Mouse (Mus musculus) heart, embryonic 14.5 days (tissue): ENCODE measurements around the gene 6030408B16Rik. TPM values are rescaled to one million over a fixed set of nuclear protein-coding genes. Genes with fewer than 3 reads are reported as not detected.
A peak's percentile ranks its signal among the peaks of the same experiment; 100 is the strongest.

ENCODE experiments used
- ATAC-seq: fragments of 200-750 bp; cut with Nextera tagmentation; 2 replicates; pipeline ENCODE4 v1.8.0; 2017; ENCODE audit warnings: low read depth, moderate TSS enrichment; ENCODE audit not compliant: insufficient number of reproducible peaks, insufficient read depth, low FRiP score
- H3K27ac ChIP-seq, 2 experiments: fragments of 200-500 bp in 1 of 2; fragments of 300-500 bp in 1 of 2; sonication (generic) in 1 of 2; replicated peaks in 1 of 2; 2 replicates each; pipeline ENCODE4 v1.5.1; 2012 to 2014; ENCODE audit warnings: low read depth in 2 of 2, low read length in 2 of 2, control low read depth in 1 of 2, mild to moderate bottlenecking in 1 of 2, mixed read lengths in 1 of 2; ENCODE audit not compliant: control insufficient read depth in 1 of 2, insufficient read depth in 1 of 2
- H3K27me3 ChIP-seq: fragments of 300-500 bp; sonication (generic); 2 replicates; pipeline ENCODE4 v1.6.1; 2014; ENCODE audit warnings: mild to moderate bottlenecking, low read length, control low read depth; ENCODE audit not compliant: control insufficient read depth, insufficient read depth
- H3K36me3 ChIP-seq: fragments of 300-500 bp; sonication (generic); 2 replicates; pipeline ENCODE4 v1.6.1; 2014; ENCODE audit warnings: mild to moderate bottlenecking, control low read depth, low read length, mixed read lengths; ENCODE audit not compliant: control insufficient read depth, insufficient read depth
- H3K4me1 ChIP-seq, 2 experiments: fragments of 200-500 bp in 1 of 2; fragments of 300-500 bp in 1 of 2; sonication (generic) in 1 of 2; 2 replicates each; pipeline ENCODE4 v1.6.1; 2012 to 2014; ENCODE audit warnings: low read length in 2 of 2, control low read depth in 1 of 2, mixed read lengths in 1 of 2; ENCODE audit not compliant: control insufficient read depth in 2 of 2, insufficient read depth in 2 of 2
- H3K4me2 ChIP-seq: fragments of 300-500 bp; sonication (generic); 2 replicates; pipeline ENCODE4 v1.6.1; 2014; ENCODE audit warnings: mild to moderate bottlenecking, low read length
- H3K4me3 ChIP-seq, 2 experiments: fragments of 200-500 bp in 1 of 2; fragments of 300-500 bp in 1 of 2; sonication (generic) in 1 of 2; 2 replicates each; pipeline ENCODE4 v1.5.1; 2012 to 2014; ENCODE audit warnings: low read length in 2 of 2, mild to moderate bottlenecking in 2 of 2, control low read depth in 1 of 2, low read depth in 1 of 2, moderate library complexity in 1 of 2; ENCODE audit not compliant: control insufficient read depth in 1 of 2, insufficient read depth in 1 of 2
- H3K9ac ChIP-seq: fragments of 300-500 bp; sonication (generic); 2 replicates; pipeline ENCODE4 v1.6.1; 2014; ENCODE audit warnings: mild to moderate bottlenecking, low read length
- H3K9me3 ChIP-seq: fragments of 300-500 bp; sonication (generic); 2 replicates; pipeline ENCODE4 v1.6.1; 2016; ENCODE audit warnings: low read length, control low read depth; ENCODE audit not compliant: control insufficient read depth
- WGBS: fragments of 180-500 bp; shearing (Covaris S2); extraction: QIAGEN DNeasy Blood & Tissue Kit; methylation state at CpG from one replicate; pipeline ENCODE4 v1.1.7; 2014; 5-methylcytosine and 5-hydroxymethylcytosine counted together
- polyA plus RNA-seq: library from polyadenylated mRNA; unstranded; fragments of >200 nt; fragmentation: Nextera tagmentation; extraction: Ambion mirVana; gene quantifications from 2 replicates; pipeline ENCODE4 v1.2.1, GENCODE M21; 2014

Gene 6030408B16Rik
- polyA plus RNA-seq, 1 experiment from 2014 or later: 0.85 TPM

- H3K36me3 ChIP-seq: peaks cover 29% of the 10 kb centered on the region
- no peaks in the 10 kb centered on the region for H3K9me3 ChIP-seq
- ATAC-seq: no peak
- no peak overlapping the region for H3K27ac ChIP-seq
- peaks cover 16 to 22% of the 10 kb centered on the region in 2 experiments for H3K4me1 ChIP-seq
- no peak overlapping the region for H3K4me3 ChIP-seq
- H3K4me2 ChIP-seq: peak overlapping the region; percentile 8; the same call in 1 of the 2 replicates
- H3K27me3 ChIP-seq: no peaks in the 10 kb centered on the region
- WGBS: 47% methylated on average over 16 of the region's 16 CpGs
- H3K9ac ChIP-seq: no peak overlapping the region
Observed at GRCm38 (mm10) chr15:101294028-101294894, 1.2 kb downstream of the 6030408B16Rik start.

DNA sequence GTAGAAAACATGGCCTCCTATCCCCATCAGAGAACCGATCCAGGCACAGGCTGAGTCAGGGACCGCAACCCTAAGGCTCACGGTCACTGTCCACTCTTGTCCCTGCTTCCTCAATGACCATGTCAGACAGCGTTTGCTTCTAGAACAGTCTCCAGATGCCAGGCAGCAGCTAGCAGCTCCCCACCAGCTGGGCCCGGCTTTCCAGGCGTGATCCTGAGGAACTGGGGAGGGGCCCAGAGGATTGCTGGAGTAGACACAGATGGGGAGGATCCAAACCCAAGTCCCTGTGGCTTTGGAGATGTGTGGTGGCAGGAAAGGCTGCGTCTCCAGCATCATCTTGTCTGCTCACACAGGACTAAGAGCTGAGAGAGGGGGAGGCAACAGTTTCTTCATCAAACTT is 2.1 kb downstream of the 6030408B16Rik start:
- Histone ChIP-seq H3K9me3 (no peaks in the 10 kb centered on the region), H3K4me3 (no peak overlapping the region), H3K36me3 (peaks cover 21% of the 10 kb centered on the region), H3K4me1 (peaks cover 25 to 30% of the 10 kb centered on the region in 2 experiments), H3K27ac (no peak overlapping the region), H3K9ac (no peak overlapping the region), H3K4me2 (no peak overlapping the region), H3K27me3 (no peaks in the 10 kb centered on the region)
- 66% methylated on average over 7 of the region's 7 CpGs for WGBS
- no peak for ATAC-seq

DNA sequence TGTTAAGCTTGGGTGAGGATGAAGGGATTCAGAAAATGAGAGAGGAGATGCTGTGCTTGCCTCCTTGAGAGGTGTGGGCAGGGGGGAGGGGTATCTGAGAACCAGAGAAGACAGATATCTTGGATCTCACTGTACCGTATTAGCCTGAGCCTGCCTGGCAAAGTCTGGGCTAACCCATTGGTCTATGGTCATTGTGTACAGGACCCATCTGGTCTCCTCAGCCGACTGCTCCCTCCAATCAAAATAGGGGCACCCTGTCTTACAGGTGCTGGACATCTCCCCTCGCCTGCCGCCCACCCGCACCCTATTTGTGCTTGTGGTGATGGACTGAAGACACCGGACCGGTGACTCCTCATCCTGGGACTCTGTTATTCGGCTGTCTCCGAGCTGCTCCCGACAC is 2.6 kb downstream of the 6030408B16Rik start:
- peaks cover 25 to 32% of the 10 kb centered on the region in 2 experiments for H3K4me1 ChIP-seq
- H3K9me3 ChIP-seq: no peaks in the 10 kb centered on the region
- H3K27me3 ChIP-seq: no peaks in the 10 kb centered on the region
- H3K4me2 ChIP-seq: no peak overlapping the region
- no peak for ATAC-seq
- 88% methylated on average over 10 of the region's 10 CpGs for WGBS
- no peak overlapping the region for H3K4me3 ChIP-seq
- peaks cover 16% of the 10 kb centered on the region for H3K36me3 ChIP-seq
- no peak overlapping the region for H3K27ac ChIP-seq
- no peak overlapping the region for H3K9ac ChIP-seq

GRCm38 (mm10) chr15:101296091-101296490 is 3.1 kb downstream of the 6030408B16Rik start:
- peaks cover 25 to 32% of the 10 kb centered on the region in 2 experiments for H3K4me1 ChIP-seq
- WGBS: 77% methylated on average over 11 of the region's 11 CpGs
- H3K36me3 ChIP-seq: peaks cover 11% of the 10 kb centered on the region
- H3K27me3 ChIP-seq: no peaks in the 10 kb centered on the region
- H3K4me3 ChIP-seq: no peak overlapping the region
- H3K27ac ChIP-seq: no peak overlapping the region
- no peak overlapping the region for H3K4me2 ChIP-seq
- no peak for ATAC-seq
- H3K9me3 ChIP-seq: no peaks in the 10 kb centered on the region
- no peak overlapping the region for H3K9ac ChIP-seq

DNA sequence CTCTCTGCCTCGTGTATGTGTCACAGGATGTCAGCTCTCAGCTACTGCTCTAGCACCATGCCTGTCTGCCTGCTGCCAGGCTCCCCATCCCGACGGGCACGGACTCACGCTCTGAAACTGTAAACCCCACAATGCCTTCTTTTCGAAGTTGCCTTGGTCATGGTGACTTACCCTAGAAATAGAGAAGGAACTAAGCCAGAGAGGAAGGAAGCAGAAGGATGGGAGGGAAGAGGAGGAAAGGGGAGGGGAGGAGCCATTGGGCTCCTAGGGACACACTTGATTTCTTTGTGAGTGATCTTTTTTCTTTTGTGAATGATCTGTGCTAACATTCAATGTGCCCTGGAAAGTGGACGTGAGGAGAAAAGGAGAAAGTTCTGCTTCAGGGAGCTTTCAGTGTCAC is 5.0 kb downstream of the 6030408B16Rik start:
- peak overlapping the region; percentile 32 for H3K4me2 ChIP-seq
- H3K36me3 ChIP-seq: no peaks in the 10 kb centered on the region
- 32% methylated on average over 7 of the region's 7 CpGs for WGBS
- no peaks in the 10 kb centered on the region for H3K27me3 ChIP-seq
- H3K27ac ChIP-seq: 0 out of 4 replicates have a peak overlapping the region, but pooled peaks of 1 of the 2 experiments have one; percentile 14
- no peak for ATAC-seq
- no peak overlapping the region for H3K4me3 ChIP-seq
- peaks cover 25 to 31% of the 10 kb centered on the region in 2 experiments for H3K4me1 ChIP-seq
- H3K9me3 ChIP-seq: no peaks in the 10 kb centered on the region
- peak overlapping the region; percentile 30; the same call in 1 of the 2 replicates for H3K9ac ChIP-seq

- no peak overlapping the region for H3K4me3 ChIP-seq
- 0 out of 4 replicates have a peak overlapping the region, but pooled peaks of 1 of the 2 experiments have one; percentile 14 for H3K27ac ChIP-seq
- WGBS: 20% methylated on average over 7 of the region's 7 CpGs
- no peaks in the 10 kb centered on the region for H3K27me3 ChIP-seq
- peak overlapping the region; percentile 32 for H3K4me2 ChIP-seq
- peaks cover 20 to 25% of the 10 kb centered on the region in 2 experiments for H3K4me1 ChIP-seq
- no peaks in the 10 kb centered on the region for H3K36me3 ChIP-seq
- H3K9me3 ChIP-seq: no peaks in the 10 kb centered on the region
- peak overlapping the region; percentile 30; the same call in 1 of the 2 replicates for H3K9ac ChIP-seq
- ATAC-seq: no peak
Observed at GRCm38 (mm10) chr15:101298550-101298949, 5.5 kb downstream of the 6030408B16Rik start.

GRCm38 (mm10) chr15:101299480-101299960 is 6.5 kb downstream of the 6030408B16Rik start:
- Histone ChIP-seq H3K4me3 (no peak overlapping the region), H3K27me3 (no peaks in the 10 kb centered on the region), H3K9me3 (no peaks in the 10 kb centered on the region), H3K9ac (peak overlapping the region; percentile 18; the same call in 1 of the 2 replicates), H3K36me3 (no peaks in the 10 kb centered on the region), H3K4me2 (no peak overlapping the region), H3K4me1 (peaks cover 19 to 25% of the 10 kb centered on the region in 2 experiments), H3K27ac (peak overlapping the region; percentile 7 to 41; a peak in 3 of 4 replicates)
- 39% methylated on average over 14 of the region's 14 CpGs for WGBS
- ATAC-seq: no peak
